Mouse (Mus musculus) midbrain, embryonic 13.5 days (tissue): ENCODE results near the gene Pip5kl1. TPM values are rescaled to one million over a fixed set of nuclear protein-coding genes. Genes with fewer than 3 reads are reported as not detected.
A peak's percentile ranks its signal among the peaks of the same experiment; 100 is the strongest.

ENCODE experiments used
- ATAC-seq: fragments of 200-750 bp; cut with Nextera tagmentation; 2 replicates; pipeline ENCODE4 v1.8.0; 2017; ENCODE audit warnings: mild to moderate bottlenecking, moderate TSS enrichment, moderate library complexity
- H3K27ac ChIP-seq: fragments of 300-500 bp; sonication (generic); 2 replicates; pipeline ENCODE4 v1.5.1; 2015; ENCODE audit warnings: inconsistent platforms, mild to moderate bottlenecking, moderate library complexity
- H3K27me3 ChIP-seq: fragments of 300-500 bp; sonication (generic); 2 replicates; pipeline ENCODE4 v1.6.1; 2015; ENCODE audit warnings: mild to moderate bottlenecking, inconsistent platforms
- H3K36me3 ChIP-seq: fragments of 300-500 bp; sonication (generic); 2 replicates; pipeline ENCODE4 v1.6.1; 2015; ENCODE audit warnings: mild to moderate bottlenecking, inconsistent platforms
- H3K4me1 ChIP-seq: fragments of 300-500 bp; sonication (generic); replicated peaks from 2 replicates; pipeline ENCODE4 v1.6.1; 2015; ENCODE audit warnings: inconsistent platforms
- H3K4me2 ChIP-seq: fragments of 300-500 bp; sonication (generic); replicated peaks from 2 replicates; pipeline ENCODE4 v1.6.1; 2015; ENCODE audit warnings: moderate library complexity, mild to moderate bottlenecking, inconsistent platforms
- H3K4me3 ChIP-seq: fragments of 300-500 bp; sonication (generic); replicated peaks from 2 replicates; pipeline ENCODE4 v1.5.1; 2015; ENCODE audit warnings: mild to moderate bottlenecking, inconsistent platforms
- H3K9ac ChIP-seq: fragments of 300-500 bp; sonication (generic); replicated peaks from 2 replicates; pipeline ENCODE4 v1.6.1; 2015; ENCODE audit warnings: mild to moderate bottlenecking, inconsistent platforms
- H3K9me3 ChIP-seq: fragments of 300-500 bp; sonication (generic); 2 replicates; pipeline ENCODE4 v1.6.1; 2016; ENCODE audit warnings: mild to moderate bottlenecking, inconsistent platforms
- WGBS: fragments of 180-500 bp; shearing (Covaris S2); methylation state at CpG from one replicate; pipeline ENCODE4 v1.1.7; 2015; 5-methylcytosine and 5-hydroxymethylcytosine counted together
- polyA plus RNA-seq: library from polyadenylated mRNA; unstranded; fragments of >200 nt; fragmentation: Nextera tagmentation; extraction: Ambion mirVana; gene quantifications from 2 replicates; pipeline ENCODE4 v1.2.1, GENCODE M21; 2015

The Pip5kl1 gene
- polyA plus RNA-seq, result 4.8 TPM in 2 replicates

GRCm38 (mm10) chr2:32574497-32574896, at the start of gene Pip5kl1:
TSS of gene Pip5kl1 (plus strand) at chr2:32574797.
- Histone ChIP-seq H3K9me3 (no peaks in the 10 kb centered on the region), H3K4me2 (peak within 1 kb of the TSS; percentile 98), H3K9ac (peak within 1 kb of the TSS; percentile 73), H3K4me3 (peak within 1 kb of the TSS; percentile 54), H3K27me3 (peaks cover 34% of the 10 kb centered on the region), H3K36me3 (peaks cover 10% of the 10 kb centered on the region), H3K27ac (no peak within 1 kb of the TSS), H3K4me1 (peaks cover 30% of the 10 kb centered on the region)
- no peak for ATAC-seq
- WGBS, result 81% methylated on average over 6 of the region's 6 CpGs

GRCm38 (mm10) chr2:32525816-32526215, 48.8 kb upstream of the Pip5kl1 start:
- Histone ChIP-seq H3K9me3 (no peaks in the 10 kb centered on the region), H3K27me3 (no peaks in the 10 kb centered on the region), H3K36me3 (no peaks in the 10 kb centered on the region), H3K27ac (no peak overlapping the region), H3K4me2 (no peak overlapping the region), H3K4me1 (no peaks in the 10 kb centered on the region), H3K9ac (no peak overlapping the region), H3K4me3 (no peak overlapping the region)
- ATAC-seq, result no peak
- WGBS, result 87% methylated on average over 12 of the region's 12 CpGs

- H3K4me3 ChIP-seq, result no peak overlapping the region
- 53% methylated on average over 14 of the region's 14 CpGs for WGBS
- no peak overlapping the region for H3K4me2 ChIP-seq
Measured at GRCm38 (mm10) chr2:32527468-32527966, 47.1 kb upstream of the Pip5kl1 start.

GRCm38 (mm10) chr2:32528326-32528725, 46.3 kb upstream of the Pip5kl1 start:
- no peak overlapping the region for H3K4me2 ChIP-seq
- ATAC-seq, result no peak
- no peaks in the 10 kb centered on the region for H3K36me3 ChIP-seq
- H3K4me1 ChIP-seq, result peaks cover 1% of the 10 kb centered on the region; the same call in 1 of the 2 replicates
- H3K9ac ChIP-seq, result no peak overlapping the region
- H3K27me3 ChIP-seq, result no peaks in the 10 kb centered on the region
- H3K9me3 ChIP-seq, result no peaks in the 10 kb centered on the region
- 93% methylated on average over 1 of the region's 1 CpGs for WGBS
- H3K27ac ChIP-seq, result no peak overlapping the region
- no peak overlapping the region for H3K4me3 ChIP-seq

More at GRCm38 (mm10) chr2:32527468-32527966, 47.1 kb upstream of the Pip5kl1 start:
- ATAC-seq, result no peak
- no peak overlapping the region for H3K9ac ChIP-seq
- H3K27ac ChIP-seq, result no peak overlapping the region
- H3K36me3 ChIP-seq, result no peaks in the 10 kb centered on the region
- H3K9me3 ChIP-seq, result no peaks in the 10 kb centered on the region
- no peaks in the 10 kb centered on the region for H3K4me1 ChIP-seq
- no peaks in the 10 kb centered on the region for H3K27me3 ChIP-seq

DNA sequence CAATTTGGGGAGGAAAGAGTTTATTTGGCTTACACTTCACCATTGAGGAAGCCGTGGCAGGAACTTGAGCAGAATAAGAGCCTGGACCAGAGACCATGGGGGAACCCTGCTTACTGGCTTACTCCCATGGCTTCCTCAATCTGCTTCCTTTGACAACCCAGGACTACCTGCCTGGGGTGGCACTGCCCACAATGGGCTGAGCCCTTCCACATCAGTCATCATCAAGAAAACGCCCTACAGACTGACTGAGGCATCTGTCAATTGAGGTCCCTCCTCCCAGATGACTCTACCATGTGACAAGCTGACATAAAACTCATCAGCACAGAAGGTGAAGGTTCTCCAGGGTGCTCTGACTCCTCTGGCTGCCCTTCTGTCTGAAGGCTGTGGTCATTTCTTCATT, 44.1 kb upstream of the Pip5kl1 start:
- no peaks in the 10 kb centered on the region for H3K27me3 ChIP-seq
- peaks cover 15% of the 10 kb centered on the region for H3K4me1 ChIP-seq
- H3K27ac ChIP-seq, result no peak overlapping the region
- 92% methylated on average over 2 of the region's 2 CpGs for WGBS
- H3K4me2 ChIP-seq, result no peak overlapping the region
- H3K36me3 ChIP-seq, result no peaks in the 10 kb centered on the region
- no peaks in the 10 kb centered on the region for H3K9me3 ChIP-seq
- no peak overlapping the region for H3K4me3 ChIP-seq
- no peak for ATAC-seq
- no peak overlapping the region for H3K9ac ChIP-seq

GRCm38 (mm10) chr2:32533163-32533562, 41.4 kb upstream of the Pip5kl1 start:
- Histone ChIP-seq H3K27me3 (no peaks in the 10 kb centered on the region), H3K4me1 (peaks cover 40% of the 10 kb centered on the region), H3K4me3 (no peak overlapping the region), H3K27ac (no peak overlapping the region), H3K9me3 (no peaks in the 10 kb centered on the region), H3K9ac (no peak overlapping the region), H3K36me3 (no peaks in the 10 kb centered on the region), H3K4me2 (no peak overlapping the region)
- no peak for ATAC-seq
- 93% methylated on average over 2 of the region's 2 CpGs for WGBS

DNA sequence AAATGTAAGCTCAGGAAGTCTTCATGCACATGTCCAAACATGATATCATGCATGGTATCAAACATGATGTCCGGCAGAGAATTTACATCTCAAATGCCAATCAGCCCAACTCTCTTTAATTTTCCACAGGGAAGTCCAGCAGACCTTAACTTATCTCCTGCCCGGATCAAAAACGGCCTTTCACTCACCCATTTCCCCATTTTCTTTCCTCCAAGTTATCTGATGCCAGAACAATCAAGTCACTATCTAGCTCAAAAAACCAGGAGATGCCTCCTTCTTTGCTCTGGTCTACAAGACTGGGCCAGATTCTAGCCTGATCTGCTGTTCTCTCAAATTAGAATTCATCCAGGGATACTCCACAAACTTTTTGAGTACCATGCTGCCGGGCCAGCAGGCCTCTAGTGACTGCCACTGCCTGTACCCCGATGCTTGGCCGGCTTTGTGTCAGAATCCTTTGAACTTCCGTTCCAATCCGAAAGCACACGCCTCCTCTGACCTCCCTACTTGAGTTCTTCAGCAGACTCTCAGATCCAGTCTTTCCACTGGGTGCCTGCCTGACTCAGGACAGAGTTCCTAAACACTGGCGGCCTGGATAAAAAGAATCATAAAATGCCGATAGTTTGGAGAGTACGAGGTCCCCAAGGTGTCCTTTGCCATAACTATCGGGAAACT, 40.4 kb upstream of the Pip5kl1 start:
- peak overlapping the region; percentile 89 for H3K27ac ChIP-seq
- H3K9ac ChIP-seq, result peak overlapping the region; percentile 68
- H3K4me1 ChIP-seq, result peaks cover 50% of the 10 kb centered on the region
- H3K36me3 ChIP-seq, result no peaks in the 10 kb centered on the region
- H3K4me3 ChIP-seq, result peak overlapping the region; percentile 94
- WGBS, result 9% methylated on average over 13 of the region's 13 CpGs
- H3K27me3 ChIP-seq, result no peaks in the 10 kb centered on the region
- H3K9me3 ChIP-seq, result no peaks in the 10 kb centered on the region
- ATAC-seq, result peak; percentile 2; the same call in 1 of the 2 replicates
- peak overlapping the region; percentile 71 for H3K4me2 ChIP-seq

DNA sequence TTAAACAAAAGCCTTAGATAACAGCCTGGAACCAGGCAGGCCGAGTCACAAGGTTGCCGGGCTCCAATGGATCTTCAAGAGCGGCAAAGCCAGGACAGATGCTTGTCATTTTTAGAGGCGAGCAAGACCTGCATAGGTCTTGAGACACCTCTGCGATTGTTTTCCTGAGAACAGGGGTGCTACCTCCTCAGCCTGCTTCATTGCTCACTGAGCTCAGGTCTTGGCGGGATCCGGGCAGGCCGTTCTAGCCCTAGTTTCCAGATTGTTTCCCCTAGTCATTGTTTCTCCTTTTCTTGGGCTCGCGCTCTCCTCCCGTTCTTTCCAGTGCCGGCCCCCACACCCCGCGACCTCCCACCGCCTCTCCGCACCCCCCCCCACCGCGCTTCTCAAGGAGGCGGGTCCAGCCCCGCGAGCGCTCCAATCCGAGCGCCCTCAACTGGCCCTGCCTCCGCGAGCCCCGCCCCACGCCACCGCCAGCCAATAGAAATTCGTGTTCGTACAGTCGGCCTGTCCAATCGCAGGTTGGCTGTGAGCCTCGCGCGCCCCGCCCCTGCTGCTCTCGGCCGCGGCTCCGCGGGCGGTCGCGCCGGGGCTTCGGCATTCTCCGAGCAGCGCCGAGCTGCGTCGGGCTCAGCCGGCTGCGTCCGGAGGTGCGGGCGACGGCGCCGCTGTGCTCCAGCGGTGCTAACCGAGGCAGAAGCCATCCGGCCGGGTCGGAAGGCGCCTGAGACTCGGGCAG, 39.7 kb upstream of the Pip5kl1 start, which contains the start of gene Fam102a:
TSS of gene Fam102a (plus strand) at position 600 of the 739 bp plus-strand sequence.
- H3K9ac ChIP-seq, result peak within 1 kb of the TSS; percentile 98
- peak within 1 kb of the TSS; percentile 93 for H3K27ac ChIP-seq
- no peaks in the 10 kb centered on the region for H3K9me3 ChIP-seq
- ATAC-seq, result peak; percentile 93
- under 1% methylated on average over 63 of the region's 67 CpGs for whole genome bisulfite sequencing
- H3K4me3 ChIP-seq, result peak within 1 kb of the TSS; percentile 94
- no peaks in the 10 kb centered on the region for H3K36me3 ChIP-seq
- H3K4me1 ChIP-seq, result peaks cover 57% of the 10 kb centered on the region
- H3K4me2 ChIP-seq, result peak within 1 kb of the TSS; percentile 71
- H3K27me3 ChIP-seq, result no peaks in the 10 kb centered on the region

- peaks cover 61% of the 10 kb centered on the region for H3K4me1 ChIP-seq
- no peak; the same call in 1 of the 2 replicates for ATAC-seq
- peak overlapping the region; percentile 71 for H3K4me2 ChIP-seq
- peak overlapping the region; percentile 94 for H3K4me3 ChIP-seq
- peak overlapping the region; percentile 98 for H3K9ac ChIP-seq
- H3K27ac ChIP-seq, result peak overlapping the region; percentile 93
- H3K36me3 ChIP-seq, result no peaks in the 10 kb centered on the region
- WGBS, result under 1% methylated on average over 48 of the region's 56 CpGs
- H3K9me3 ChIP-seq, result no peaks in the 10 kb centered on the region
- H3K27me3 ChIP-seq, result no peaks in the 10 kb centered on the region
Measured at GRCm38 (mm10) chr2:32535501-32535991, 39.1 kb upstream of the Pip5kl1 start.

- H3K4me3 ChIP-seq, result peak overlapping the region; percentile 94
- H3K4me1 ChIP-seq, result peaks cover 63% of the 10 kb centered on the region
- H3K9me3 ChIP-seq, result no peaks in the 10 kb centered on the region
- H3K9ac ChIP-seq, result peak overlapping the region; percentile 98
- peak overlapping the region; percentile 71 for H3K4me2 ChIP-seq
- H3K36me3 ChIP-seq, result no peaks in the 10 kb centered on the region
- WGBS, result 2% methylated on average over 14 of the region's 14 CpGs
- peak overlapping the region; percentile 93 for H3K27ac ChIP-seq
- H3K27me3 ChIP-seq, result no peaks in the 10 kb centered on the region
- ATAC-seq, result no peak
Measured at GRCm38 (mm10) chr2:32536086-32536633, 38.4 kb upstream of the Pip5kl1 start.

GRCm38 (mm10) chr2:32536634-32537359, 37.8 kb upstream of the Pip5kl1 start:
- H3K9me3 ChIP-seq, result no peaks in the 10 kb centered on the region
- peak overlapping the region; percentile 94 for H3K4me3 ChIP-seq
- H3K9ac ChIP-seq, result peak overlapping the region; percentile 98
- no peaks in the 10 kb centered on the region for H3K27me3 ChIP-seq
- H3K36me3 ChIP-seq, result no peaks in the 10 kb centered on the region
- H3K4me2 ChIP-seq, result peak overlapping the region; percentile 71
- WGBS, result 2% methylated on average over 11 of the region's 11 CpGs
- ATAC-seq, result no peak
- peaks cover 63% of the 10 kb centered on the region for H3K4me1 ChIP-seq
- peak overlapping the region; percentile 93 for H3K27ac ChIP-seq
